Mouse (Mus musculus) embryonic fibroblast, embryonic 13.5 days (primary cell): ENCODE results near the gene Nfib.

Source experiments
- CTCF ChIP-seq: IDR thresholded peaks from 2 replicates; pipeline ENCODE4 v1.5.1; 2011; ENCODE audit warnings: mild to moderate bottlenecking, control low read depth, low read length, moderate library complexity, borderline replicate concordance; ENCODE audit not compliant: insufficient read depth
- POLR2A ChIP-seq: IDR thresholded peaks from 2 replicates; pipeline ENCODE4 v1.6.1; 2011; ENCODE audit warnings: low read depth, mild to moderate bottlenecking, control low read depth, low read length, moderate library complexity

DNA sequence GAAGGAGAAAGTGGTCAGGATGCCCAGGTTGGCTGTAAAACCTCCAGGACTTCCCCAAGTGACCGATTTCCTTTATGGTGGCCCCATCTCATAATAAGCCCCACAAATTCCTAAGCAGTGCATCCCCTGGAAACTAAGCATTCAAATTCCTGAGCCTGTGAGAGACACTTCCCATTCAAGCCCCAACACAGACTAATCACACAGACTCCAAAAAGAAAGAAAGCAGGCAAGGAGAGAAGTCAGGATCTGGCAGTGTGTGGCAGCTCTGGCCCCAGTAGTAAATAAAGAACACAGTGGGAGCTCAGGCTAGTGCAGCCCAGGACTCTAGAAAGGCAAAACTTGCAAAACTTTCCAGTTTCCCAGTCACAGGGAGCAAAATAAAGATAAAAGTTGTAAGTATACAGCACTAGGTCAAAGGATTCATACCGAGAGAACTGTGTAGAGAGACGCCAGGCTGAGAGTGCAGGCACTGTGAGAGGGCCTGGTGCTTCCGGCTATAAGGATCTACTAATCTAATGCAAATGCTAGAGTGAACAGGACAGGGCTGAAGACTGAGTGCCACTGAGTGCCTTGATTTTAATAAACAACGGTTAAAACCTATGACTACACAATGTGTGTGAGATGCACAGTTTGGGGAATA, 24.8 kb upstream of the Nfib start:
- TF ChIP-seq CTCF (no peak), POLR2A (no peak)
